Mouse (Mus musculus) C2C12 (cell line): ENCODE data around the gene Tmem40.

Source experiments
- CTCF ChIP-seq: IDR thresholded peaks from one replicate; pipeline ENCODE4 v1.5.1; 2011; ENCODE audit not compliant: control insufficient read depth, insufficient read depth, insufficient read length
- MAX ChIP-seq: IDR thresholded peaks from one replicate; pipeline ENCODE4 v1.6.1; 2011; ENCODE audit warnings: mild to moderate bottlenecking, control low read depth
- MYOG ChIP-seq: IDR thresholded peaks from one replicate; pipeline ENCODE4 v1.6.1; 2011; ENCODE audit not compliant: control insufficient read depth, insufficient read length; ENCODE audit errors: extremely low read depth
- USF1 ChIP-seq: IDR thresholded peaks from one replicate; pipeline ENCODE4 v1.6.1; 2011; ENCODE audit warnings: low read depth, mild to moderate bottlenecking, control low read depth, moderate library complexity

GRCm38 (mm10) chr6:115688589-115688988, 73.6 kb downstream of the Tmem40 start:
- TF ChIP-seq CTCF (no peak), USF1 (no peak), MYOG (no peak), MAX (no peak)
